Mouse (Mus musculus) fibroblast of lung, adult 2 months (primary cell): ENCODE data around the gene Gm49711.

ENCODE experiments used
- DNase-seq: peaks from one replicate; pipeline ENCODE4 v3.0.0-alpha.2; 2011; ENCODE audit warnings: low read depth

The Gm49711 gene

GRCm38 (mm10) chr16:92057852-92058643 lies at the start of gene Gm49711, which contains the start of the genes Mrps6 and Slc5a3:
Gene Gm49711, plus strand, starts transcription at chr16:92058316.
Gene Mrps6, plus strand, starts transcription at chr16:92058270.
Gene Slc5a3, plus strand, starts transcription at chr16:92058322.
- peak; percentile 40 for DNase-seq

GRCm38 (mm10) chr16:92009586-92009985 lies 48.5 kb upstream of the Gm49711 start:
- no peak for DNase-seq

GRCm38 (mm10) chr16:92016792-92017191 lies 41.3 kb upstream of the Gm49711 start:
- no peak for DNase-seq

- DNase-seq = no peak
These were observed 38.7 kb upstream of the Gm49711 start for GRCm38 (mm10) chr16:92019141-92020118.

GRCm38 (mm10) chr16:92021656-92022400 lies 36.3 kb upstream of the Gm49711 start:
- DNase-seq = peak; percentile 12

- no peak for DNase-seq
These were observed 35.4 kb upstream of the Gm49711 start for GRCm38 (mm10) chr16:92022494-92023283.

- no peak for DNase-seq
These were observed 24.8 kb upstream of the Gm49711 start for GRCm38 (mm10) chr16:92033286-92033685.

- no peak for DNase-seq
These were observed 23.4 kb upstream of the Gm49711 start for GRCm38 (mm10) chr16:92034676-92035075.

GRCm38 (mm10) chr16:92036701-92037100 lies 21.4 kb upstream of the Gm49711 start:
- no peak for DNase-seq

GRCm38 (mm10) chr16:92037891-92038607 lies 20.1 kb upstream of the Gm49711 start:
- no peak for DNase-seq

GRCm38 (mm10) chr16:92039421-92039820 lies 18.7 kb upstream of the Gm49711 start:
- DNase-seq = no peak

GRCm38 (mm10) chr16:92039966-92040365 lies 18.1 kb upstream of the Gm49711 start:
- no peak for DNase-seq

- DNase-seq = no peak
These were observed 6.3 kb upstream of the Gm49711 start for GRCm38 (mm10) chr16:92051777-92052310.

- no peak for DNase-seq
These were observed 5.5 kb upstream of the Gm49711 start for GRCm38 (mm10) chr16:92052569-92052968.

GRCm38 (mm10) chr16:92056711-92057110 lies 1.4 kb upstream of the Gm49711 start:
- DNase-seq = no peak

- no peak for DNase-seq
These were observed 662 bp upstream of the Gm49711 start for GRCm38 (mm10) chr16:92057456-92057851.

GRCm38 (mm10) chr16:92058644-92059620 lies 816 bp downstream of the Gm49711 start:
- DNase-seq = no peak

GRCm38 (mm10) chr16:92060213-92060612 lies 2.1 kb downstream of the Gm49711 start:
- DNase-seq = no peak

GRCm38 (mm10) chr16:92061586-92061985 lies 3.5 kb downstream of the Gm49711 start:
- no peak for DNase-seq
